ENCODE assay signal across 24 mouse cellular contexts in genomic region chr4:128130611-128131142, GRCm38 (mm10).
DNase-seq lines count a peak whose midpoint lies in the region; ATAC-seq and TF ChIP-seq lines count a peak whose summit lies in the region.
"Had no signal": no experiment of that assay in that cellular context is flagged by ENCODE, and none has a peak within 500 bp of the region (broad histone marks: within the 10 kb centered on the region; RNA-seq: fewer than 3 reads in every experiment).

No protein-coding gene starts in this region.

- no peaks in the 10 kb centered on the region for H3K27me3 ChIP-seq in heart, adult 2 months (ENCODE audit: control insufficient read depth, insufficient read depth, low read length)
- H3K27me3 ChIP-seq in lung, embryonic 14.5 days (ENCODE audit: insufficient read depth, low read length), result no peaks in the 10 kb centered on the region
- H3K27me3 ChIP-seq: CH12.LX; forebrain, embryonic 13.5 days; heart, embryonic 15.5 days; limb, embryonic 15.5 days; stomach, embryonic 15.5 days had no signal

- WGBS in heart, adult 2 months, result 68% methylated on average over 4 of the region's 4 CpGs
- 69% methylated on average over 4 of the region's 4 CpGs for WGBS in lung, embryonic 14.5 days
- WGBS in lung, adult 2 months, result 68% methylated on average over 4 of the region's 4 CpGs

- H3K4me2 ChIP-seq in lung, embryonic 14.5 days, result no peak overlapping the region
- H3K4me2 ChIP-seq: forebrain, embryonic 13.5 days; heart, embryonic 15.5 days; limb, embryonic 15.5 days; stomach, embryonic 15.5 days had no signal

- H3K27ac ChIP-seq in heart, adult 2 months, result no peak overlapping the region
- H3K27ac ChIP-seq in lung, embryonic 14.5 days (ENCODE audit: low read depth), result no peak overlapping the region
- no peak overlapping the region for H3K27ac ChIP-seq in ES-E14 (ENCODE audit: insufficient read depth, low read depth, low read length, poor library complexity, severe bottlenecking)
- H3K27ac ChIP-seq: forebrain, embryonic 13.5 days; heart, embryonic 15.5 days; limb, embryonic 15.5 days; midbrain, embryonic 10.5 days; stomach, embryonic 15.5 days had no signal

- TF ChIP-seq CTCF in heart, adult 2 months (IDR thresholded peaks at IDR 0.05), result peak; percentile 25
- TF ChIP-seq CTCF in lung, embryonic 14.5 days (IDR thresholded peaks at IDR 0.05; ENCODE audit: low read depth), result peak; percentile 13; the same call in 1 of the 2 replicates
- no peak for TF ChIP-seq CTCF in lung, adult 2 months (IDR thresholded peaks at IDR 0.05; ENCODE audit: insufficient read depth, low read length)
- peak; percentile 27; the same call in 1 of the 2 replicates for TF ChIP-seq CTCF in brain, embryonic 14.5 days (IDR thresholded peaks at IDR 0.05; ENCODE audit: borderline replicate concordance, extremely low read depth, insufficient read depth, insufficient read length)

- intact Hi-C loops in heart, adult 2 months (cut with DNase I), result no loop called here
- intact Hi-C loops in heart, postnatal 10 days (cut with DNase I), result no loop called here

- no peak for TF ChIP-seq POLR2A in heart, adult 2 months (IDR thresholded peaks at IDR 0.05; ENCODE audit: insufficient read depth, low read depth, low read length)
- no peak for TF ChIP-seq POLR2A in lung, adult 2 months (IDR thresholded peaks at IDR 0.05; ENCODE audit: borderline replicate concordance, extremely low read depth, low read depth, low read length)
- no peak for TF ChIP-seq POLR2A in brain, embryonic 14.5 days (IDR thresholded peaks at IDR 0.05; ENCODE audit: borderline replicate concordance, extremely low read depth, insufficient read depth, insufficient read length, poor library complexity, severe bottlenecking)

- in situ Hi-C loops in ES-E14 (cut with MboI; ENCODE audit: low sequenced_read_pairs in 2 of 2, unreplicated experiment in 2 of 2), result no loop called here

- H3K9ac ChIP-seq in heart, adult 2 months (ENCODE audit: low read depth, low read length), result no peak overlapping the region
- H3K9ac ChIP-seq in lung, embryonic 14.5 days, result no peak overlapping the region
- no peak overlapping the region for H3K9ac ChIP-seq in ES-E14 (ENCODE audit: insufficient read depth, low read depth, low read length, poor library complexity, severe bottlenecking)
- H3K9ac ChIP-seq: forebrain, embryonic 13.5 days; heart, embryonic 15.5 days; limb, embryonic 15.5 days; stomach, embryonic 15.5 days had no signal

- no peaks in the 10 kb centered on the region for H3K36me3 ChIP-seq in heart, adult 2 months (ENCODE audit: control insufficient read depth, insufficient read depth, low read length)
- no peaks in the 10 kb centered on the region for H3K36me3 ChIP-seq in lung, embryonic 14.5 days (ENCODE audit: insufficient read depth)
- H3K36me3 ChIP-seq in ES-E14 (ENCODE audit: control insufficient read depth, insufficient read depth, low read length, poor library complexity, severe bottlenecking), result no peaks in the 10 kb centered on the region
- H3K36me3 ChIP-seq: heart, embryonic 15.5 days; limb, embryonic 15.5 days; midbrain, embryonic 10.5 days; stomach, embryonic 15.5 days had no signal

- no peak for TF ChIP-seq EP300 in heart, adult 2 months (IDR thresholded peaks at IDR 0.05; ENCODE audit: insufficient read depth, low read depth, low read length)

- H3K4me1 ChIP-seq in heart, adult 2 months (ENCODE audit: control insufficient read depth, insufficient read depth, low read length), result no peaks in the 10 kb centered on the region
- no peaks in the 10 kb centered on the region for H3K4me1 ChIP-seq in lung, embryonic 14.5 days (ENCODE audit: insufficient read depth)
- H3K4me1 ChIP-seq in lung, adult 2 months (ENCODE audit: control insufficient read depth, insufficient read depth, low read length), result no peaks in the 10 kb centered on the region
- peaks cover 2 to 10% of the 10 kb centered on the region in 2 experiments; a peak in 2 of 4 replicates for H3K4me1 ChIP-seq in ES-E14 (ENCODE audit: control insufficient read depth in 2 of 2, insufficient read depth in 2 of 2, low read length in 2 of 2, poor library complexity in 1 of 2)
- H3K4me1 ChIP-seq: heart, embryonic 15.5 days; limb, embryonic 15.5 days; stomach, embryonic 15.5 days had no signal

- no peaks in the 10 kb centered on the region for H3K79me2 ChIP-seq in heart, adult 2 months (replicated peaks; ENCODE audit: control insufficient read depth, insufficient read depth, low read length)

- no peak for ATAC-seq in lung, embryonic 14.5 days (ENCODE audit: insufficient read depth)
- ATAC-seq: activated CD4-positive, CD25-positive, alpha-beta regulatory T cell, adult 4 months; forebrain, embryonic 13.5 days; intestine, postnatal 0 days had no signal

- no peak overlapping the region for H3K4me3 ChIP-seq in heart, adult 2 months
- H3K4me3 ChIP-seq in lung, embryonic 14.5 days (ENCODE audit: low read depth, low read length), result no peak overlapping the region
- H3K4me3 ChIP-seq in lung, adult 2 months (replicated peaks; ENCODE audit: extremely low read depth, low read depth, low read length), result no peak overlapping the region
- H3K4me3 ChIP-seq in ES-E14 (ENCODE audit: insufficient read depth in 1 of 2, low read depth in 1 of 2, low read length in 2 of 2, poor library complexity in 1 of 2, severe bottlenecking in 1 of 2), result no peak overlapping the region
- H3K4me3 ChIP-seq: forebrain, embryonic 13.5 days; heart, embryonic 15.5 days; limb, embryonic 15.5 days; midbrain, embryonic 10.5 days; stomach, embryonic 15.5 days had no signal

- H3K9me3 ChIP-seq in lung, embryonic 14.5 days (ENCODE audit: low read depth, low read length), result no peaks in the 10 kb centered on the region
- H3K9me3 ChIP-seq in ES-E14 (ENCODE audit: control insufficient read depth, insufficient read depth, low read depth, low read length), result no peaks in the 10 kb centered on the region
- H3K9me3 ChIP-seq: forebrain, embryonic 13.5 days; heart, embryonic 15.5 days; limb, embryonic 15.5 days; midbrain, embryonic 10.5 days; stomach, embryonic 15.5 days had no signal

- no peak for DNase-seq in heart, adult 2 months
- no peak for DNase-seq in heart, postnatal 10 days
- DNase-seq in lung, embryonic 14.5 days, result no peak
- DNase-seq in lung, adult 2 months, result no peak
- peak; percentile 31 for DNase-seq in ES-E14 (ENCODE audit: low read depth, low spot score)
- DNase-seq in brain, embryonic 14.5 days (ENCODE audit: low read depth), result no peak
- DNase-seq in frontal cortex, postnatal 36 days (ENCODE audit: low spot score in 2 of 2), result no peak
- no peak for DNase-seq in adrenal gland, postnatal 14 days
- DNase-seq: adrenal gland, postnatal 10 days; B cell, adult 2 months; cerebellum, postnatal 25 days; gastrocnemius, postnatal 36 days; heart, postnatal 4 days; kidney, postnatal 25 days; left cerebral cortex, postnatal 4 days; lung, postnatal 10 days had no signal

TF ChIP-seq in ES-E14, 5 proteins besides CTCF, POLR2A, EP300 and RAD21:
- TF ChIP-seq ZC3H11A (IDR thresholded peaks at IDR 0.05; ENCODE audit: borderline replicate concordance, low read depth, low read length), result peak; percentile 29; the same call in 1 of the 2 replicates
- TF ChIP-seq CHD2 (IDR thresholded peaks at IDR 0.05; ENCODE audit: low read depth, low read length), result no peak
